Mouse (Mus musculus): ENCODE data around the gene Twf1. TPM values are rescaled to one million over a fixed set of nuclear protein-coding genes. Genes with fewer than 3 reads are reported as not detected.

Gene Twf1
- polyA plus RNA-seq, 1 experiment from 2014 or later = 94.9 TPM

DNA sequence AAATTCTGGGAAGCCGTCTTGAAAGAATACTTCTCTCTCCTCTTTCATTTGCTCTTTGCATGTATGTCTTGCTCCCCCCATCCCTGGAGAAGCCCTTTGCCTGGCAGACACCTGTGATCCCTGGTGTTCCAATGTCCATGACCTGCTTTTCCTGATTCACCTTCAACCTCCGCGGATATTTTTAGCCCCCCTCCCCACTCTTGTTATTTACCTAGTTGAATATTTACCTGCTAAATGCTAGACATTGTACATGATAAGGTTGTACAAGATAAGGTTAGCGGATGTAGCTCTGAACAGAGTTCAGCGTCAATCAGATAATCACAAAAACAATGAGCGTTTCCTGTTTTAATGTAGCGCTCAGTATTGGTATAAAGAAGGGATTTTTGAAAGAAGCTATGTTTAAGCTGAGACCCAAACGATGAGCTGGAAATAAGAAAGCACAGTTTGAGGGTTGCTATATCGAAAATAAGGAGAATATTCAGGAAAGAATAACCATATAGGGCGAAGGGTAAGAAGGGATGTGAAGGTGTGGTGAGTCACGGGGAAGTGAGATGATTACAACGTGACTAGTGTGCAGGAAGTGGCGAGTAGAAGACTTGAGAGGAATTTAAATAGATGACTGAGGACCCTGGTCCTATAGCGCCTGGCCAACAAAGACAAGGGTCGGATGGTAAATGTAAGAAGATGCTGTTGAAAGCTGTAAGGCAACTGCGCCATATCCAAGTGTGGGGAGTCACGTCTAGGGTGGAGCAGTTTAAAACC, 30.6 kb downstream of the Twf1 start:
- Histone ChIP-seq H3K9me3 (replicated peaks; ENCODE audit: control insufficient read depth, low read length) (no peaks in the 10 kb centered on the region), H3K4me3 (replicated peaks; ENCODE audit: low read length) (no peak overlapping the region), H3K9ac (ENCODE audit: low read length) (no peak overlapping the region), H3K4me2 (ENCODE audit: low read depth, low read length) (no peak overlapping the region), H3K27ac (ENCODE audit: low read length) (no peak overlapping the region), H3K27me3 (ENCODE audit: control insufficient read depth, insufficient read depth, low read length) (no peaks in the 10 kb centered on the region), H3K36me3 (ENCODE audit: control insufficient read depth, insufficient read depth, low read length) (no peaks in the 10 kb centered on the region; the same call in 1 of the 2 replicates), H3K4me1 (ENCODE audit: control insufficient read depth, insufficient read depth, low read length) (no peaks in the 10 kb centered on the region)
- 0 out of 2 replicates have a peak, but pooled peaks have one; percentile 48 for ATAC-seq (ENCODE audit: insufficient read depth, low FRiP score)
- WGBS = 61% methylated on average over 17 of the region's 17 CpGs

DNA sequence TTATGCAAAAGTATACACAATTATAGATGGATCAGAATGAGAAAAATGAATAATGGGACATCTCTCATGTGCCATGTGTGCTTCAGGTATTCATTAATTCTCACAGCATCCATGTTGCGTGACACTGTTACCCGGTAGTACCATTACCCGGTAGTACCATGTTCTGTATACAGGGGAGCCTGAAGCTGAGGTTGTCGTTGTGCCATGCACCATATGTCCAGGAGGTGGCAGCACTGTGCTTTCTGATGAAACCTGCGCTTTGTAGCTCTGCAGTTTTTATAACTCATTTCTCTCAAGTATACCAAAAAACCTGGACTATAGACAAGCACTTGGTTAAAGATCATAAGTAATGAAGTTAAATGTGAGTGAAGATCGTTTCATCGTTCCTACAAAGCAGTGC, 32.2 kb downstream of the Twf1 start:
- H3K27me3 ChIP-seq (ENCODE audit: control insufficient read depth, insufficient read depth, low read length) = no peaks in the 10 kb centered on the region
- no peaks in the 10 kb centered on the region for H3K4me1 ChIP-seq (ENCODE audit: control insufficient read depth, insufficient read depth, low read length)
- WGBS = 17% methylated on average over 7 of the region's 7 CpGs
- H3K9ac ChIP-seq (ENCODE audit: low read length) = no peak overlapping the region
- H3K27ac ChIP-seq (ENCODE audit: low read length) = no peak overlapping the region
- peak; percentile 75; the same call in 1 of the 2 replicates for ATAC-seq (ENCODE audit: insufficient read depth, low FRiP score)
- no peaks in the 10 kb centered on the region for H3K9me3 ChIP-seq (replicated peaks; ENCODE audit: control insufficient read depth, low read length)
- no peak overlapping the region for H3K4me2 ChIP-seq (ENCODE audit: low read depth, low read length)
- no peaks in the 10 kb centered on the region; the same call in 1 of the 2 replicates for H3K36me3 ChIP-seq (ENCODE audit: control insufficient read depth, insufficient read depth, low read length)
- H3K4me3 ChIP-seq (replicated peaks; ENCODE audit: low read length) = no peak overlapping the region

DNA sequence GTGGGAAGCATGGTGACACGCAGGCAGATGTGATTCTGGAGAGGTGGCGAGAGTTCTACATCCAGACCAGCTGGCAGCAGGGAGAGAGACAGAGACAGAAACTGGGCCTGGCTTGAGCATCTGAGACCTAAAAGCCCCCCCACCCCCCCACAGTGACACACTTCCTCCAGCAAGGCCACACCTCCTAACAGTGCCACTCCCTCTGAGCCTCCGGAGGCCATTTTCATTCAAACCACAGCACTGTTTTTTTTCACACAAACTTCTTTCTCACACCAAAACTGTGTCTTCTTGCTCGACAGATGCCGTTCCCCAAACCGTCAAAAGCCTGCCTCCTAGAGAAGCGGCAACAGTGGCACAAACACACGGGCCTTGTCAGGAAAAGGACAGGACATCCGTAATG, 36.2 kb downstream of the Twf1 start:
- Histone ChIP-seq H3K27me3 (ENCODE audit: control insufficient read depth, insufficient read depth, low read length) (no peaks in the 10 kb centered on the region), H3K4me2 (ENCODE audit: low read depth, low read length) (no peak overlapping the region), H3K4me3 (replicated peaks; ENCODE audit: low read length) (no peak overlapping the region), H3K36me3 (ENCODE audit: control insufficient read depth, insufficient read depth, low read length) (0 out of 2 replicates have a peak, but pooled peaks cover 3% of the 10 kb centered on the region), H3K9me3 (replicated peaks; ENCODE audit: control insufficient read depth, low read length) (0 out of 2 replicates have a peak, but pooled peaks cover 3% of the 10 kb centered on the region), H3K4me1 (ENCODE audit: control insufficient read depth, insufficient read depth, low read length) (no peaks in the 10 kb centered on the region), H3K27ac (ENCODE audit: low read length) (no peak overlapping the region), H3K9ac (ENCODE audit: low read length) (no peak overlapping the region)
- WGBS = 88% methylated on average over 9 of the region's 9 CpGs
- ATAC-seq (ENCODE audit: insufficient read depth, low FRiP score) = no peak

DNA sequence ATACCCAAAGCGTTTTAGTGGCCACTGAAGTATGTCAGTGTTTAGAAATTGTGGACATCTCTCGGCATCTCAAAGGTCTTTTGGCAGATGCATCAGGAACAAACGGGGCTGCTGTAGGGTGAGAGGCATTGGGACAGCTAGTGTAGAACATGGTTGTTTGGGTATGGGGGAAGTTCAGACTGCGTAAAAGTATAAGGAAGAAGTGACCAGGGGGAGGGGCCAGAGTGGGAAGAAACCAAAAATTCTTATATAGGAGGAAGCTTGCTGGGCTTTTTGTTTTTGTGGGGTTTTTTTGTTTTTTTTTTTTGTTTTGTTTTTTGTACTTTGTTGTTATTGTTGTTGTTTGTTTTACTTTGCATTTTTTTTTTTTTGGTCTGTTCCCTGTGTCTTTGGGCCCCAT, 44.8 kb downstream of the Twf1 start:
- ATAC-seq (ENCODE audit: insufficient read depth, low FRiP score) = no peak
- H3K9ac ChIP-seq (ENCODE audit: low read length) = no peak overlapping the region
- H3K27ac ChIP-seq (ENCODE audit: low read length) = no peak overlapping the region
- no peak overlapping the region for H3K4me3 ChIP-seq (replicated peaks; ENCODE audit: low read length)
- H3K36me3 ChIP-seq (ENCODE audit: control insufficient read depth, insufficient read depth, low read length) = no peaks in the 10 kb centered on the region
- H3K4me1 ChIP-seq (ENCODE audit: control insufficient read depth, insufficient read depth, low read length) = peaks cover 5% of the 10 kb centered on the region
- H3K9me3 ChIP-seq (replicated peaks; ENCODE audit: control insufficient read depth, low read length) = no peaks in the 10 kb centered on the region
- WGBS = 77% methylated on average over 4 of the region's 4 CpGs
- H3K4me2 ChIP-seq (ENCODE audit: low read depth, low read length) = no peak overlapping the region
- no peaks in the 10 kb centered on the region for H3K27me3 ChIP-seq (ENCODE audit: control insufficient read depth, insufficient read depth, low read length)

DNA sequence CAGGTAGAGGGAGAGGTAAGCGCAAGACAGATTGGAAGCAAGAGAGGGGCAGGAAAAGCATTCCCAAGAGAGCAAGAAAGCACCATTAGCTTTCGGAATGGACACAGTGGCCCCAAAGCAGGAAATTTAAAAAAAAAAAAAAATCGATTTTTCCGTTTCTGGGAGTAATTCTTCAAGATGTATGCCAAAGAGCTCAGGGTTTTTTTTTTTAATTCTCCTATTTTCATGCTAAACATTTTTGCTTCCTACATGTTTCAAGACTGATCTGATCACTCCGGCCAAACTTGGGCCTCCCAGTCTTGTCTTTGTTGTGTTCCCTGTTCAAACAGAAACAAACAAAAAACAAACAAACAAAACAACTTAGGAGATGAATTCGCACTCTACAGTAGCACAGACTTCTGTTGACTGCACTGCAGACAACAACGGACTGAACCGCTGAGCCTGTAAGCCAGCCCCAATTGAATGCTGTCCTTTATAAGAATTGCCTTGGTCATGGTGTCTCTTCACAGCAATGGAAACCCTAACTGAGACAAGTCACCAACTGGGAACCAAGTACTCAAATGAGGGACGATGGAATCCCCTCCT, 45.5 kb downstream of the Twf1 start:
- peak overlapping the region; percentile 80 for H3K27ac ChIP-seq (ENCODE audit: low read length)
- ATAC-seq (ENCODE audit: insufficient read depth, low FRiP score) = no peak
- peaks cover 5% of the 10 kb centered on the region for H3K4me1 ChIP-seq (ENCODE audit: control insufficient read depth, insufficient read depth, low read length)
- WGBS = 38% methylated on average over 9 of the region's 9 CpGs
- H3K4me2 ChIP-seq (ENCODE audit: low read depth, low read length) = peak overlapping the region; percentile 76
- peak overlapping the region; percentile 79 for H3K9ac ChIP-seq (ENCODE audit: low read length)
- no peaks in the 10 kb centered on the region for H3K9me3 ChIP-seq (replicated peaks; ENCODE audit: control insufficient read depth, low read length)
- no peaks in the 10 kb centered on the region for H3K27me3 ChIP-seq (ENCODE audit: control insufficient read depth, insufficient read depth, low read length)
- peak overlapping the region; percentile 81 for H3K4me3 ChIP-seq (replicated peaks; ENCODE audit: low read length)
- H3K36me3 ChIP-seq (ENCODE audit: control insufficient read depth, insufficient read depth, low read length) = no peaks in the 10 kb centered on the region

DNA sequence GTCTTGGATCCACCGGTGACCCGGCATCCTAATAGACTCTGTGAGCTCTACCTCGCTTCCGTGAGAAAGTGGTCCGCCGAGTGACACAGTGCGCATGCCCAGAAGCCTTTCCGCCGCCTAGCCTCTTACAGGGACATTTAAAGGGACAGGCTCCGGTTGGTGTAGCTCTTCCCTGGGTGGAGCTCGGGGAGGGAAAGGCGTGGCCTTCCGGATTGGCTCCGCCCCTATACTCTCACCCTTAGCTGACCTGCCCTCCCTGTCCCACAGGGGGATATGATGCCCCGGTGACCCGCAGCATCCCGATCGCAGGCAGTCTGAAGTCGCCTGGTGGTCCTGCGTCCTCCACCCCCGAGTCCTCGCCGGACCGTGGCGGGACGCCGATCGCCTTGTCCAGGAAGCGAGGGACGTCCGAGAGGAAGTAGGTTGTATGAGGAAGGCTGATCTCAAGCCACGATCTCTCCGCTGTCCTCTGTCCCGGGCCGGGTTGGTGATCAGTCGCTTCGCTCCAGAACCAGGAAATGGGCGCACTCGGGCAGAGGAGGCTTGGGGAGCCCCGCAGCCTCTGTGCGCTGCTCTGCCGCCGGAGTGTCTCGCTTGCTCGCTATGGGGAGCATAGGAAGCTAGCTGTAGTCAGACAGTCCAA, 46.2 kb downstream of the Twf1 start, which contains the start of the genes Pus7l and Irak4:
TSS of gene Pus7l (minus strand) at position 139 of the 643 bp plus-strand sequence.
TSS of gene Irak4 (plus strand) at position 235 of the 643 bp plus-strand sequence.
- WGBS = under 1% methylated on average over 45 of the region's 45 CpGs
- H3K4me3 ChIP-seq (replicated peaks; ENCODE audit: low read length) = peak within 1 kb of the TSS; percentile 81
- peaks cover 5% of the 10 kb centered on the region for H3K4me1 ChIP-seq (ENCODE audit: control insufficient read depth, insufficient read depth, low read length)

DNA sequence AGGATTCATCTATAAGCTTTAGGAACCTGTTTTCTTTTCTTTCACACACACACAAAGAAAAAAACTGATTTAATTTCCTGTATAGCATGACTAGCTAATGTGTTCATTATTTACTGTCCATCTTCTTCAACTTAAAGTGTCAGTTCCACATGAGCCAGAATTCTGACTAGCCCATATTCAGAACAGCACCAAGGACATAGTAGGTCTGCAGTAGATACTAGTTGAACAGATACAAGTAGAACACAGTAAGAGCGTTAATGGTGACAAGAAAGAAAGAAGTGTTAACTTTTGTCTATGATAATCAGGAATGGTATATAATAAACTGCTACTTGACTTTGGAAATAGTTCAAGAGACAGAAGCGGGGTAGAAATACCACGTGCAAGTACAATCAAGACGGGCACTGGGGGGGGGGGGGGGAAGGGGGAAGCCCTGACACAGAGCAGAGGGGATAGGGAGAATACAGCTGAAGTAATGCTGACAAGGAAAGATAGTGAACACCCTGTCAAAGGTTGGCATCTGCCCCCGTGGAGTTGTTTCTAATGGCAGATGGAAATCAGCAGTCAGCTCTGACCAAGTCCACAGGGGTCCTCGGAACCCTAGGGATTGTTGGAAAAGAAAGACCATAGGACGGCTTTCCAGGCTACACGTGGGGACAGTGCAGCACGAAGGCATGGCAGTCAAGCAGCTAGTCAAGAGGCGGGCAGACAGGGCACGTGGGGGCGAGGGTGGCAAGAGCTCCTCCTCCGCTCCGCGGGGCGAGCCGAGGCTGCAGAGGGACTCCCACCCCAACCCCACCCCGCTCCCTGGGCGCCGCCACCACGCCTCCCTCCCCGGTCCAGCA, 46.9 kb downstream of the Twf1 start:
- peak overlapping the region; percentile 81 for H3K4me3 ChIP-seq (replicated peaks; ENCODE audit: low read length)
- 7% methylated on average over 22 of the region's 22 CpGs for WGBS
- no peaks in the 10 kb centered on the region for H3K9me3 ChIP-seq (replicated peaks; ENCODE audit: control insufficient read depth, low read length)
- peak; percentile 83 for ATAC-seq (ENCODE audit: insufficient read depth, low FRiP score)
- no peaks in the 10 kb centered on the region; the same call in 1 of the 2 replicates for H3K36me3 ChIP-seq (ENCODE audit: control insufficient read depth, insufficient read depth, low read length)
- H3K4me1 ChIP-seq (ENCODE audit: control insufficient read depth, insufficient read depth, low read length) = peaks cover 5% of the 10 kb centered on the region
- peak overlapping the region; percentile 79 for H3K9ac ChIP-seq (ENCODE audit: low read length)
- peak overlapping the region; percentile 76 for H3K4me2 ChIP-seq (ENCODE audit: low read depth, low read length)
- peak overlapping the region; percentile 35; the same call in 1 of the 2 replicates for H3K27ac ChIP-seq (ENCODE audit: low read length)
- H3K27me3 ChIP-seq (ENCODE audit: control insufficient read depth, insufficient read depth, low read length) = no peaks in the 10 kb centered on the region

More for the DNA sequence above, 46.2 kb downstream of the Twf1 start, which contains the start of the genes Pus7l and Irak4:
- H3K4me2 ChIP-seq (ENCODE audit: low read depth, low read length) = peak within 1 kb of the TSS; percentile 76
- H3K36me3 ChIP-seq (ENCODE audit: control insufficient read depth, insufficient read depth, low read length) = no peaks in the 10 kb centered on the region
- no peaks in the 10 kb centered on the region for H3K9me3 ChIP-seq (replicated peaks; ENCODE audit: control insufficient read depth, low read length)
- H3K27ac ChIP-seq (ENCODE audit: low read length) = peak within 1 kb of the TSS; percentile 80
- no peaks in the 10 kb centered on the region for H3K27me3 ChIP-seq (ENCODE audit: control insufficient read depth, insufficient read depth, low read length)
- peak; percentile 98 for ATAC-seq (ENCODE audit: insufficient read depth, low FRiP score)
- peak within 1 kb of the TSS; percentile 79 for H3K9ac ChIP-seq (ENCODE audit: low read length)

DNA sequence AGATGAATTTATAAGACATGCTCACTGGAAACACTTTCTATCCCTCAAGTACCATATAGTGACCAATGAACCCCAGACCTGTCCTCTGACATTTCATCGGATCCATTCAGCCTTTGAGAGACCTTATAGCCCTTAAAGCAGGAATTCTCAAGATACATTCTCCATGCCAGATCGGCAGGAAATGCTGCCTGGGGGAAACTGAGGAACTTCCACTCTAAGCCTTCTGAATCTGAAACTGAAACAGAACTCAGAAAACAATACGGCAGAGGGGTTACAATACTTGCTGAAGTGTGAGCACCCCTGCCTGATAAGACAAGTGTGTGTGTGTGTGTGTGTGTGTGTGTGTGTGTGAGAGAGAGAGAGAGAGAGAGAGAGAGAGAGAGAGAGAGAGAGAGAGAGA, 50.4 kb downstream of the Twf1 start:
- peaks cover 4% of the 10 kb centered on the region; the same call in 1 of the 2 replicates for H3K36me3 ChIP-seq (ENCODE audit: control insufficient read depth, insufficient read depth, low read length)
- peaks cover 5% of the 10 kb centered on the region for H3K4me1 ChIP-seq (ENCODE audit: control insufficient read depth, insufficient read depth, low read length)
- no peak overlapping the region for H3K4me3 ChIP-seq (replicated peaks; ENCODE audit: low read length)
- H3K9ac ChIP-seq (ENCODE audit: low read length) = no peak overlapping the region
- no peaks in the 10 kb centered on the region for H3K27me3 ChIP-seq (ENCODE audit: control insufficient read depth, insufficient read depth, low read length)
- H3K27ac ChIP-seq (ENCODE audit: low read length) = no peak overlapping the region
- 86% methylated on average over 3 of the region's 3 CpGs for WGBS
- no peak for ATAC-seq (ENCODE audit: insufficient read depth, low FRiP score)
- no peak overlapping the region for H3K4me2 ChIP-seq (ENCODE audit: low read depth, low read length)
- no peaks in the 10 kb centered on the region for H3K9me3 ChIP-seq (replicated peaks; ENCODE audit: control insufficient read depth, low read length)
